Mouse (Mus musculus) embryonic facial prominence, embryonic 11.5 days (tissue): ENCODE data around the gene Adgra3. TPM values are rescaled to one million over a fixed set of nuclear protein-coding genes. Genes with fewer than 3 reads are reported as not detected.

Experiments used
- ATAC-seq: fragments of 200-750 bp; cut with Nextera tagmentation; replicated peaks from 2 replicates; pipeline ENCODE4 v1.8.0; 2017; ENCODE audit warnings: low read depth; ENCODE audit not compliant: insufficient number of reproducible peaks, low FRiP score, low TSS enrichment
- DNase-seq: peaks from one replicate; pipeline ENCODE4 v3.0.0-alpha.2; 2015; ENCODE audit warnings: low spot score
- H3K27ac ChIP-seq: fragments of 300-500 bp; sonication (generic); replicated peaks from 2 replicates; pipeline ENCODE4 v1.5.1; 2014; ENCODE audit warnings: mild to moderate bottlenecking, low read depth, low read length, control low read depth
- H3K27me3 ChIP-seq: fragments of 300-500 bp; sonication (generic); 2 replicates; pipeline ENCODE4 v1.6.1; 2014; ENCODE audit warnings: mild to moderate bottlenecking, low read length, moderate library complexity, mixed read lengths; ENCODE audit not compliant: control insufficient read depth, insufficient read depth
- H3K36me3 ChIP-seq: fragments of 300-500 bp; sonication (generic); replicated peaks from 2 replicates; pipeline ENCODE4 v1.6.1; 2014; ENCODE audit warnings: low read depth, mild to moderate bottlenecking, low read length, moderate library complexity, mixed read lengths; ENCODE audit not compliant: control insufficient read depth, insufficient read depth
- H3K4me1 ChIP-seq: fragments of 300-500 bp; sonication (generic); 2 replicates; pipeline ENCODE4 v1.6.1; 2014; ENCODE audit warnings: low read length, mixed read lengths; ENCODE audit not compliant: control insufficient read depth, insufficient read depth
- H3K4me2 ChIP-seq: fragments of 300-500 bp; sonication (generic); 2 replicates; pipeline ENCODE4 v1.6.1; 2014; ENCODE audit warnings: low read depth, mild to moderate bottlenecking, control low read depth, low read length, moderate library complexity
- H3K4me3 ChIP-seq: fragments of 300-500 bp; sonication (generic); 2 replicates; pipeline ENCODE4 v1.5.1; 2014; ENCODE audit warnings: low read depth, low read length, control low read depth
- H3K9ac ChIP-seq: fragments of 300-500 bp; sonication (generic); replicated peaks from 2 replicates; pipeline ENCODE4 v1.6.1; 2014; ENCODE audit warnings: mild to moderate bottlenecking, control low read depth, low read length
- H3K9me3 ChIP-seq: fragments of 300-500 bp; sonication (generic); replicated peaks from 2 replicates; pipeline ENCODE4 v1.6.1; 2016; ENCODE audit warnings: mild to moderate bottlenecking, low read length, inconsistent platforms, mixed read lengths; ENCODE audit not compliant: control insufficient read depth
- WGBS: fragments of 180-500 bp; shearing (Covaris S2); extraction: QIAGEN DNeasy Blood & Tissue Kit; methylation state at CpG from one replicate; pipeline ENCODE4 v1.1.7; 2014; 5-methylcytosine and 5-hydroxymethylcytosine counted together
- polyA plus RNA-seq: library from polyadenylated mRNA; unstranded; fragments of >200 nt; fragmentation: Nextera tagmentation; extraction: Ambion mirVana; gene quantifications from 2 replicates; pipeline ENCODE4 v1.2.1, GENCODE M21; 2014

Adgra3 gene
- polyA plus RNA-seq = 45.6 and 47.4 TPM in 2 replicates

- WGBS = 1% methylated on average over 42 of the region's 113 CpGs
- H3K27ac ChIP-seq = peak within 1 kb of the TSS; percentile 91
- H3K4me1 ChIP-seq = no peaks in the 10 kb centered on the region
- H3K9ac ChIP-seq = peak within 1 kb of the TSS; percentile 99
- H3K36me3 ChIP-seq = no peaks in the 10 kb centered on the region
- peak; percentile 91 for ATAC-seq
- peak; percentile 77 for DNase-seq
- peak within 1 kb of the TSS; percentile 96 for H3K4me3 ChIP-seq
- no peaks in the 10 kb centered on the region for H3K9me3 ChIP-seq
- no peaks in the 10 kb centered on the region for H3K27me3 ChIP-seq
- peak within 1 kb of the TSS; percentile 65 for H3K4me2 ChIP-seq
Observed at GRCm38 (mm10) chr5:50058421-50059286, at the start of gene Adgra3. TSS of gene Adgra3 (minus strand) at chr5:50059006.

DNA sequence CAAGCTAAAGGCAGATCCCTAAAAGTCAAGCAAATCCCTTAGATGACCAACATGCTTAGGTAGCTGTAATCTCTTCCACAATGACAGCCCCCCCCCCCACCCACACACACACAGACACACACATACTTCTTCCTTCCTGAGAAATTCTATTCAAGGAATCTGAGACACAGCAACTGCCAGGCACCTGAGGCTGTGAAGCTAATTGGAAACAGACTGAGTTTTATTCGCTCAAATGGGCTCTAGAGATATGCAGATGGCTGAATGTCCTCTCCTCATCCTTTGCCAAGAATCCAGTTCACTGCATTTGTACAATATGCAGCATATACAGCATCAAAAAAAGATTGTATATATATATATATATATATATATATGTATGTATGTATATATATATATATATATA lies 24.6 kb upstream of the Adgra3 start:
- Histone ChIP-seq H3K9ac (no peak overlapping the region), H3K4me2 (no peak overlapping the region), H3K27me3 (no peaks in the 10 kb centered on the region), H3K9me3 (no peaks in the 10 kb centered on the region), H3K36me3 (no peaks in the 10 kb centered on the region), H3K4me3 (no peak overlapping the region), H3K27ac (no peak overlapping the region), H3K4me1 (no peaks in the 10 kb centered on the region)
- WGBS = 28% methylated on average over 1 of the region's 1 CpGs
- ATAC-seq = peak; percentile 29; the same call in 1 of the 2 replicates
- DNase-seq = peak; percentile 73

DNA sequence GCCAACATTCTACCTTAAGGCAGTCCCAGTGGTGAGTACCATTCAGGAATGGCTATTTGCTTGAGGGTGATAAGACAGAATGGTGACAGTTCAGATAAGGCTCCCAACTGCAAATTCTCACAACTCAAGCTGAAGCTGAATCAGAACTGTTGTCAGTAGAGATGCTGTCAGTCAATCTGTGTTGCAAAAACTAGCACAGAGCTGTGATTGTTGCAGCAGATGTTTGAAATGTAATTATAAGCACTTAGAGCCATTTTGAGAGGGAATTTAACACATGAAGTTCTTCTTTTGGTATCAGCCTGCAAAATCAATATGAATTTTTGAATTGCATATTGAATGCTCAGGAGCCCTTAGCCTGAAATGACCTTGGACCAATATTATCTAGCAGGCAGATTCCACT lies 15.4 kb upstream of the Adgra3 start:
- Histone ChIP-seq H3K9me3 (no peaks in the 10 kb centered on the region), H3K27ac (no peak overlapping the region), H3K36me3 (no peaks in the 10 kb centered on the region), H3K27me3 (no peaks in the 10 kb centered on the region), H3K4me1 (no peaks in the 10 kb centered on the region), H3K9ac (no peak overlapping the region), H3K4me3 (no peak overlapping the region), H3K4me2 (no peak overlapping the region)
- DNase-seq (no peak), ATAC-seq (no peak)

GRCm38 (mm10) chr5:50064236-50064635 lies 5.4 kb upstream of the Adgra3 start:
- DNase-seq (no peak), ATAC-seq (no peak)
- H3K9me3 ChIP-seq = no peaks in the 10 kb centered on the region
- H3K9ac ChIP-seq = no peak overlapping the region
- H3K4me1 ChIP-seq = no peaks in the 10 kb centered on the region
- no peaks in the 10 kb centered on the region for H3K27me3 ChIP-seq
- no peak overlapping the region for H3K4me3 ChIP-seq
- 82% methylated on average over 3 of the region's 3 CpGs for WGBS
- no peaks in the 10 kb centered on the region for H3K36me3 ChIP-seq
- no peak overlapping the region for H3K4me2 ChIP-seq
- no peak overlapping the region for H3K27ac ChIP-seq

DNA sequence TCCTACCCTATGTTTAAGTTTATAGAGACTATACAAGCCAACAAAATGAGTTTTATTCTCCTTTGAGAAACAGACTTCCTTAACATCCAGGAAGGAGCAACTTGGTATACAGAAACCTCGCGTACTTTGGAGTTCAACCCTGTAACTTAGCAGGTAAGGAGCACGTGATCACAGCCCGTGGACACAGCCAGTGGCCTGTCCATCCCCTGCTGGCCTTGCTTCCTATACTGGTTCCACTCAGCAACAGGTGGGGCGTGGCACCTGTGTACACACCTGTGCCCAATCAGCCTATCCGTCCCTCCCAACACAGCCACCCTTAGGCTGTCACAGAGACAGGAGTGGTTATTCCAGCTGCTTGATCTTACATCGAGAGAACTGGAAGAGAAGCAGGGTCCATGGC lies 780 bp upstream of the Adgra3 start:
- WGBS = 86% methylated on average over 7 of the region's 7 CpGs
- no peak for ATAC-seq
- H3K27ac ChIP-seq = no peak overlapping the region

DNA sequence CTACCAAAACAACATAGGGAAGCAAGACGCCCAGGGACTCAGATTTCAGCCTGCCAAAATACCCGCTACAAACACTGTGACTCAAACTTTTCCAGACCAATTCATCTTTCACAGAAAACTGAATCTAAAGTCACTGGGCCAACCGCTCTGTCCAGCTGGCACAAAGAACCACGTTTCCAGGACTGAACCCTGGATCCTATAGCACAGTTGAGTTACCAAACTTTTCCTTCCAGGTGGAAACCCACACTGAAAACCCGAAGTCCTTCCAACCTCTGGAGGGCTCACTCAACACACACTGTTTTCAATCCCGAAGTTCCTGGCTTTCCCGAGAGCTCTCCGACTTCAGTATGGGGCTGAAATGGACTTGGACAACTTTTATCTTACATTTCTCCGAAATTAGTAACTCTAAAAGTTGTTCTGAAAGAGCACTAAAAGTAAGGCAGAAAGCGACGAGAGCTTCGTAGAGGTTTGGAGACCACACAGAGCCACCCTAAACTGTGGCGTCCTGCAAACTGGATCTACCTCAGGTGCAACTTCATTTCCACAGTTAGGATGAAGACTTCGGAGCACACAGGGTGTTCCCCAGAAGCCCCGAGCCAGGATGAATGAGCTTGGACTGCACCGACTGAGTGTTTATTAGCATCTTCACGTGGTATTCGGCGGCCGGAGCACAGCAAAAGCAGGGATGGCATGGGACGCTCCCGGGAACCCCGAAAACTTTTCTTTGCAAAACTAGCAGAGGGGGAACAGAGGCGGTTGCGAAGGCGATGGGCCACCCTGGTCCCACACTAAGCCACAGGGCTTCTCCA lies 990 bp downstream of the Adgra3 start:
- H3K27ac ChIP-seq = peak overlapping the region; percentile 91
- ATAC-seq = no peak; the same call in 1 of the 2 replicates

More for the DNA sequence above, 780 bp upstream of the Adgra3 start:
- DNase-seq = no peak
- Histone ChIP-seq H3K27me3 (no peaks in the 10 kb centered on the region), H3K9ac (peak overlapping the region; percentile 8; the same call in 1 of the 2 replicates), H3K4me1 (no peaks in the 10 kb centered on the region), H3K36me3 (no peaks in the 10 kb centered on the region), H3K4me3 (no peak overlapping the region), H3K9me3 (no peaks in the 10 kb centered on the region), H3K4me2 (no peak overlapping the region)

DNA sequence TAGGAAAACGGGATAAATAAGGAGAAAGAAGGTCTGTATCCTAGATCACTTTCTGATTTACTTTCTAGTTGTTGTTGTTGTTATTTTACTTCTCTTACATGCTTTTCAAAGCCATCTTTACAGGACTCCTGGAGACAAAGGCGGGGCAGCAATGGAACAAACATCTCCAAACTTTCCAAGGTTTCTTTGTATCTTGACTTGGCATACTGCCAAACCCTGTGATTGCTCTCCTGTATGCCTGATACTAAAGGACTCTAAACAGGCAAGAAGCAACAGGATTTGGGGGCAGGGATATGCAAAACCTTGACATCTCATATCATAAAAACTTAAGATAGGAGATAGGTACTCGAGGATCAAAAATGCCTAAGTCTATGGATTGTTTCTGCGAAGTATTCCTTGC lies 6.3 kb downstream of the Adgra3 start:
- H3K27me3 ChIP-seq = no peaks in the 10 kb centered on the region
- no peak overlapping the region for H3K27ac ChIP-seq
- no peak overlapping the region for H3K4me2 ChIP-seq
- WGBS = 87% methylated on average over 4 of the region's 4 CpGs
- no peak overlapping the region for H3K9ac ChIP-seq
- no peak overlapping the region for H3K4me3 ChIP-seq
- H3K36me3 ChIP-seq = no peaks in the 10 kb centered on the region
- no peak for DNase-seq
- H3K9me3 ChIP-seq = no peaks in the 10 kb centered on the region
- no peaks in the 10 kb centered on the region for H3K4me1 ChIP-seq
- no peak for ATAC-seq

More for the DNA sequence above, 990 bp downstream of the Adgra3 start:
- Histone ChIP-seq H3K4me1 (no peaks in the 10 kb centered on the region), H3K4me3 (peak overlapping the region; percentile 96), H3K9me3 (no peaks in the 10 kb centered on the region), H3K4me2 (peak overlapping the region; percentile 65), H3K27me3 (no peaks in the 10 kb centered on the region), H3K36me3 (no peaks in the 10 kb centered on the region), H3K9ac (peak overlapping the region; percentile 99)
- WGBS = 1% methylated on average over 26 of the region's 26 CpGs
- peak; percentile 56 for DNase-seq
